Mouse (Mus musculus): Measurements from ENCODE around the gene Epn2.

The Epn2 gene

DNA sequence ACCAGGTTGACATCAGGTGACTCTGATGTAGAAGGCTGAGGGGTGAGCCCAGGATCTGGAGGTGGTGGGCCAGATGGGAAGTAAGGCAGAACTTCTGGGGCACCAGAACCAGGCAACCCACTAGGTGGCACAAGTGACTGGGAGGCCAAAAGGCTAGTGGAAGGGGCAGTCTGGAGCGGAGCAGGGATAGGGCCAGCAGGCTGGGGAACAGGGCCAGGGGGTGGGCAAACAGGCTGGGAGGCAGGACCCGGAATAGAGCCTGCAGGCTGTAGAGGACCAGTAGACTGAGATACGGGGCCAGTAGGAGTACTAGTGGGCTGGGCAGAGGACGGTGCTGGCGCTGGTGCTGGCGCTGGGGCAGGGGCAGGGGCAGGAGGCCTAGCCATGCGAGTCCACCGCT lies 89.6 kb downstream of the Epn2 start:
- no peak for DNase-seq (ENCODE audit: low read depth)

GRCm38 (mm10) chr11:61489085-61489484 lies 90.4 kb downstream of the Epn2 start:
- no peak for DNase-seq (ENCODE audit: low read depth)

- no peak for DNase-seq (ENCODE audit: low read depth)
Measured at GRCm38 (mm10) chr11:61487936-61488335, 91.6 kb downstream of the Epn2 start.

GRCm38 (mm10) chr11:61487401-61487800 lies 92.1 kb downstream of the Epn2 start:
- DNase-seq (ENCODE audit: low read depth) = no peak

- DNase-seq (ENCODE audit: low read depth) = no peak
Measured at GRCm38 (mm10) chr11:61486458-61487219, 92.8 kb downstream of the Epn2 start.

- no peak for DNase-seq (ENCODE audit: low read depth)
Measured at GRCm38 (mm10) chr11:61485541-61486457, 93.7 kb downstream of the Epn2 start.

DNA sequence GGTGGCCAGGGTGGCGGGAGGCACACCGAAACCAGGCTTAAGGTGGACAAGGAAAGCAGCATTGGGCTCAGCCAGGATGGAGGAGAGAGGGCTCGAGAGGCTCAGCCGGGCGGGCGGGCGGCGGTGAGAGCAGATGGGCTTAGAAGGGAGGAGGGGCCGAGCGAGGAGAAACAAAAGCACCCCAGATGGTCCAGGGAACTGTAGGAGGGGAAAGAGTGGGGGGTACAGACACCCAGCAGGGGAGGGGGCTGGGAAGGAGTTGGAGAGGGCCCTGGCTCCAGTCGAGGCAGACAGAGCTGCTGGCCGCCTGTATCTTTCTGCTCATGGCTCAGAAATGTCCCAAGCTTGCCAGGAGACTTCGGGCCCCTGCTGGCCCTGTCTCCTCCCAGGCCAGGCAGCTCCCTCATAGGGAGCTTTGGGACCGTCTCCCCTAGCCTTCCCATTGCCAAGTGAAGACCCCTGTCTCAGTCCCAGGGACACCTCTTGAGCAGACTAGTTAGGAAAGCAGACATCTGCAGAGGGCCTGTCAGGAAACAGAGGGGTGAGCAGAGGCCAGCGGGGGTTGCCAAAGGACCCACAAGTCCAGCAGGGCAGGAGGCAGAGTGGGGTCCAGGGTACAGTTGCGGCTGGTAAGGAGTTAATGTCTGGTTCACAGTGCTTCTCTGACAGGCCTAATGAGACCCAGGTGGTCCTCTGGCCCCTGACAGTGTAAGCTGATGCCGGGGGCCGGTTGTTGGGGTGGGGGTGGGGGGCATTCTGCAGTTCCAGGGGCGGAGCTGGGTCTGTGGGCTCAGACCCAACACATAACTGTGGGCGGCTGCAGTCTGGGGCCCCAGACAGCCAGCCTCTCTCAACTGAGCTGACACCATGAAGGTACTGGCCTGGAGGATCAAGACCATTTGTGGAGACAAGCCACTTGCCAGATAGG lies 94.6 kb downstream of the Epn2 start, which contains the start of gene Mfap4:
Mfap4 (plus strand) TSS at position 819 of the 928 bp plus-strand sequence.
- DNase-seq (ENCODE audit: low read depth) = no peak

DNA sequence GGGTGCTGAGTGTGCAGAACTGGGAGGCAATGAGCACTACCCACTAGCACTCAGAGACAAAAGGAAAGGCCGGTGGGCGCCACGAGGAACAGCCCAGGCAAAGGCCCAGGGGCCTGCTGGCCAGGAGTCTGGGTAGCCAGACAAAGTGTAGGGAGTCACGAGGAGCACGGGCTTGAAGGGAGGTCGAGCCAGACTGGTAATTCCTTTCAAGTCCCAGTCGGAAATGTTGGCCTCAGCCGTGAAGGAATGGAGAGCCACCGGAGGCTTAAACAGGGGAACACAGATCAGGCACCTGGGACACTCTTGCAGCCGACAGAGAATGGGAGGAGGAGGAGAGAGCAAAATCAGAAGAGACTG lies 95.3 kb downstream of the Epn2 start:
- DNase-seq (ENCODE audit: low read depth) = no peak

DNA sequence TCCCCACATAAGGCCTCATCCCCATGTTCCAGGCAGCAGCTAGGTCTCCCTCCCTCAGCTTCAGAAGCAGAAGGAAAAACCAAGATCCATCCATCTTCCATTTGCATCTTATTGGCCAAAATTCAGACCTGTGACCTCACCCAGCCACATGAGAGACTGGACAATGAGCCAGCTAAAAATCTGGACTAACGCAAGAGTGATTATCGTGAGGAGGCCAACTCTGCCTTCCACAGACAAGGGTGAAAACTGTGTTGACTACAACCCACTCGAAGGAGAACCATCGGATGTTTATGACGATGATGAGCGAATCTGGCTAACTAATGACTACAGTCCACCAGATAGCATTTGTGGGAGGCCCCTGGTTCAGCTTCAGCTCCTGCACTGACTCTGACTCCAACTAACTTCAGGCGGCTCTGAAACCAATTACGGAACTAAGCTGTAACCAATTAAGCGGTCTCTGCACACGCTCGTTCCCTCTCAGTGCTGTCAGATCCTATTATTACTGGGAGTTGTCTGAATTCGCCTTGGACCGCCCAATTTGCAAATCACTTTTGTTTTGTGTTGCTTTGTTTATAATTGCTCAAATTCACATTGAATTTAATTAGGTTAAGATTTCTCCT lies 96.2 kb downstream of the Epn2 start:
- DNase-seq (ENCODE audit: low read depth) = no peak

GRCm38 (mm10) chr11:61481239-61482090 lies 98.0 kb downstream of the Epn2 start:
- DNase-seq (ENCODE audit: low read depth) = peak; percentile 48

DNA sequence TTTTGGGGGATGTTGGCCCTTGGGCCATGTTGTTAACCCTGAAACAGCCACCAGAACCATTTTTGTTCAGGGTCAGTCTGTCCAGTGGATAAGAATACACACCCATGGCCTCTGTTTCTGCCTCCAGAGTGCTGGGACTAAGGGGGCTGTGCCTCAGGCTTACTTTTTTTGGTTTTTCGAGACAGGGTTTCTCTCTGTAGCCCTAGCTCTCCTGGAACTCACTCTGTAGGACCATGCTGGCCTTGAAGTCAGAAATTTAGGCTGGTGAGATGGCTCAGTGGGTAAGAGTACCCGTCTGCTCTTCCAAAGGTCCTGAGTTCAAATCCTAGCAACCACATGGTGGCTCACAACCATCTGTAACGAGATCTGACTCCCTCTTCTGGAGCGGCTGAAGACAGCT lies 100.7 kb downstream of the Epn2 start:
- DNase-seq (ENCODE audit: low read depth) = no peak

DNA sequence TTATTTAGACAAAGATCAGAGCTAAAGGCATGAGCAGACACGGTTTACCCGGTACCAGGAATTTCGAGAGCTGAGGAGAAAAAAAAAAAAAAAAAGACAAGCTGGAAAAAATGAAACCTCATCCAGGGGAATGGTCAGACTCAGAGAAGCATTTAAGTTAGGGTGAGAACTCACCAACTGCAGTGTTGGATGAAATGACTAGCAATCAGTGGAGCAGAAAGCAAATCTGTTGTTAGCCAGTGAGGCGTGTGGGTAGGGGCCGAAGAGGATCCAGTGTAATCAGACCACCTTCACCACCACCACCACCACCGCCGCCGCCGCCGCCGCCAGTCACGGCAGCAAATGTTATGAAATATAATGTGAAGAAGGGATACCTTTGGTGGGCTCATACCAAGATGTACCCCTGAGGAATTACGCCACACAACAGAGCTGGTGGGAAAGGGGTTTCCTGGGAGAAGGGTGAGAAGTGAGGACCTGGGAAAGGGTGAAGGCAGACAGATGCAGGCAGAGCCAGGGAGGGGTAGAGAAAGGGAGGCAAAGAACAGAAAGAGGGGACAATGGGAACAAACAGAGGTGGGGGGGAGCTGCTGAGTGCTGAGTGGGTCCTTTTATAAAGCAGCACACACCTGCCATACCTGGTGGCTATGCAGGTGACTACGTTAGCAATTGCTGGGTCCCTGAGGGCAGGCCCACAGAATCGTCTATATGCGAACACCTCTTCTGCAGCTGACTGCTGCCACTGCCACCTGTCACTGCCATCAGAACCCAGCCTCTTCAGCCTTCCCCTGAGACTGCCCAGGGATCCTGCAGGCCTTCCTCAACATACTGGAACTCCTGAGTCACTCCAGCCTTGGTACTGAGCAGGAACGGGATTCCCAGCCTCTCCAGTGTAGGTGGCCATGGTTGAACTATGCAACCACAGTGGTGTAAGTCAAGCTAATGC lies 101.7 kb downstream of the Epn2 start:
- DNase-seq (ENCODE audit: low read depth) = no peak

GRCm38 (mm10) chr11:61476786-61477382 lies 102.6 kb downstream of the Epn2 start:
- DNase-seq (ENCODE audit: low read depth) = no peak

GRCm38 (mm10) chr11:61473630-61474029 lies 105.9 kb downstream of the Epn2 start:
- DNase-seq (ENCODE audit: low read depth) = no peak

GRCm38 (mm10) chr11:61470880-61471279 lies 108.6 kb downstream of the Epn2 start:
- no peak for DNase-seq (ENCODE audit: low read depth)

DNA sequence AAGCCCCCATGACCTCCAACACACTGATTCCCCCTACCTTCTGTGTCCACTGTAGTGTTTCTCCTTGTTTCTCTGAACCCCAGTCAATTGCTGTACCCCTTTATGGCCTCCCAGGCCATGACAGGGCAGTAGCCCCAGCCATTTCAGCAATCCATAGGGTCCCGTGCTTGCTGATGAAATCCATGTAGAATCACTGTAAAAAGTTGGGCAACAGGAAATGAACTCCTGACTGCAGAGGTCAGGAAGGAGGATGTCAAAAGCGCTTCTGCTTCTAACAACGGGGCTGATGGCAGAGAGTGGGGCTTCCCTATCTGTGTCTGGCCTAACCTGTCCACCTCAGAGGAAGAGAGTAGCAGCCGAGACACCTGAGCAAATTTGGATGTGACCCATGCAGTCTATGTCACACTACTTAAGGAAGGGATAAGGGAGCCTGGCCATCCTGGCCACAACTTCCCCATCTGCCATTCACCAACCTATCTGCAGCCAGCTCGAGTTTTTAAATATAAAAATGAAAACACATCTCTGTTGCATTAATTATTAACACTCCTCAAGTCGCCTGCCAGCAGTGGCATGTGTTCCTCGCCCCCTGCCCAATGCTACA lies 110.1 kb downstream of the Epn2 start:
- no peak for DNase-seq (ENCODE audit: low read depth)

DNA sequence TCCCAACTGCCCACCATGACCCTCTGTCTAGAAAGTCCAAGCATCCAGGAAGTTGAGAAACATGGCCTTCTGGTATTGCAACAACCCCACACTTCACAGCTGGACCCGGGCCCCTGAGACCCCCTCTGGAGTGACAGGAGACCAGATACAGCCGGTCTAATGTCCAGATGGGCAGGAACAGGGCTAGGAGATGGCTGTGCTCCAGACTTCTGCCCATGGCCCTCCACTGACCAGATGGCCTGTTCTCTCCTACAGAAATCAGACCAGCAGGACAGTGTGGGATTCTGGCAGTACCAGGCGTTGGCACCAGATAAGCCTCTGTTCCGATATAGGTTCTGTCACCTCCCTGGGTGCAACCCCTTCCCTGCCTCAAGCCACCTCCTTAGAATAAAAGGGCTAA lies 111.0 kb downstream of the Epn2 start:
- DNase-seq (ENCODE audit: low read depth) = no peak

Measured in induced T-regulatory cell, adult 2 months (primary cell).